Mouse (Mus musculus) spleen, adult 2 months (tissue): ENCODE data around the gene Ext2. TPM values are rescaled to one million over a fixed set of nuclear protein-coding genes. Genes with fewer than 3 reads are reported as not detected.

Experiments
- DNase-seq, 2 experiments: peaks; one replicate each; pipeline versions ENCODE4 v3.0.0 to v3.0.0-alpha.2; 2012 to 2021; ENCODE audit warnings: low spot score in 2 of 2, low read depth in 1 of 2
- H3K27ac ChIP-seq: fragments of 200-500 bp; 2 replicates; pipeline ENCODE4 v1.5.1; 2012; ENCODE audit warnings: low read length, inconsistent platforms; ENCODE audit not compliant: insufficient read depth
- H3K27me3 ChIP-seq: fragments of 200-500 bp; 2 replicates; pipeline ENCODE4 v1.6.1; 2012; ENCODE audit warnings: mild to moderate bottlenecking, moderate library complexity, low read length, inconsistent platforms; ENCODE audit not compliant: control insufficient read depth, insufficient read depth
- H3K36me3 ChIP-seq: fragments of 200-500 bp; 2 replicates; pipeline ENCODE4 v1.6.1; 2012; ENCODE audit warnings: mild to moderate bottlenecking, low read length, inconsistent platforms; ENCODE audit not compliant: control insufficient read depth, insufficient read depth
- H3K4me1 ChIP-seq: fragments of 200-500 bp; 2 replicates; pipeline ENCODE4 v1.6.1; 2011; ENCODE audit warnings: inconsistent platforms; ENCODE audit not compliant: control insufficient read depth, insufficient read depth, insufficient read length
- H3K4me3 ChIP-seq: fragments of 200-500 bp; 2 replicates; pipeline ENCODE4 v1.5.1; 2011; ENCODE audit warnings: mild to moderate bottlenecking, inconsistent platforms; ENCODE audit not compliant: insufficient read depth, insufficient read length; ENCODE audit errors: extremely low read depth
- CTCF ChIP-seq: fragments of 200-500 bp; IDR thresholded peaks from 2 replicates; pipeline ENCODE4 v1.5.1; 2011; ENCODE audit warnings: mild to moderate bottlenecking, inconsistent platforms; ENCODE audit not compliant: insufficient read depth, insufficient read length, insufficient replicate concordance; ENCODE audit errors: extremely low read depth
- POLR2A ChIP-seq: fragments of 200-500 bp; IDR thresholded peaks from 2 replicates; pipeline ENCODE4 v1.6.1; 2011; ENCODE audit warnings: low read depth, low read length, inconsistent platforms
- WGBS: fragments of 180-500 bp; shearing (Covaris S2); methylation state at CpG from one replicate; pipeline ENCODE4 v1.1.7; 2018; 5-methylcytosine and 5-hydroxymethylcytosine counted together
- polyA plus RNA-seq: library from polyadenylated mRNA; depleted of rRNA; stranded (reverse); fragments of >200 nt; gene quantifications from 2 replicates; pipeline ENCODE4 v1.2.3, GENCODE M21; 2012

The Ext2 gene
- polyA plus RNA-seq, 1 experiment, result 23.9 TPM

DNA sequence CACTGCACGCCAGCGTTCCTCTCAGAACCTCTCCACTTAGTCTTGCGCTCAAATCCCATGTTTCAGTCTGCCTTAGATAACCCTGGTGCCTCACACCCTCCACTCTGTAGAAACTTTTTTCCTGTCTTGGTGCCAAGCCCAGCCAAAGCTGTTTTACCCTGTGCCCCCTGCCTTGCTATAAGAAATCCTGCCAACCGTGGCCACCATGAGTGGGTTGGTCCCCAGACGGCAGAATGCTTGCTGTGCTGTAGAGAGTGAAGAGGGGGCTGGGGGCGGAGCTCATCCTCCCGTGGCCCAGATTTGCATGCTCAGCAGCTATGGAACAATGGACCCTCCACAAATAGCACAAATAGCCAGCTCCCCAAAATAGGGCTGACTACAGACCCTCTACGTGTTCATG, 138.7 kb downstream of the Ext2 start:
- Histone ChIP-seq H3K27ac (no peak overlapping the region), H3K4me1 (no peaks in the 10 kb centered on the region), H3K27me3 (no peaks in the 10 kb centered on the region), H3K36me3 (no peaks in the 10 kb centered on the region), H3K4me3 (no peak overlapping the region)
- no peak for DNase-seq
- 72% methylated on average over 8 of the region's 8 CpGs for WGBS
- TF ChIP-seq CTCF, result no peak
- no peak for TF ChIP-seq POLR2A

DNA sequence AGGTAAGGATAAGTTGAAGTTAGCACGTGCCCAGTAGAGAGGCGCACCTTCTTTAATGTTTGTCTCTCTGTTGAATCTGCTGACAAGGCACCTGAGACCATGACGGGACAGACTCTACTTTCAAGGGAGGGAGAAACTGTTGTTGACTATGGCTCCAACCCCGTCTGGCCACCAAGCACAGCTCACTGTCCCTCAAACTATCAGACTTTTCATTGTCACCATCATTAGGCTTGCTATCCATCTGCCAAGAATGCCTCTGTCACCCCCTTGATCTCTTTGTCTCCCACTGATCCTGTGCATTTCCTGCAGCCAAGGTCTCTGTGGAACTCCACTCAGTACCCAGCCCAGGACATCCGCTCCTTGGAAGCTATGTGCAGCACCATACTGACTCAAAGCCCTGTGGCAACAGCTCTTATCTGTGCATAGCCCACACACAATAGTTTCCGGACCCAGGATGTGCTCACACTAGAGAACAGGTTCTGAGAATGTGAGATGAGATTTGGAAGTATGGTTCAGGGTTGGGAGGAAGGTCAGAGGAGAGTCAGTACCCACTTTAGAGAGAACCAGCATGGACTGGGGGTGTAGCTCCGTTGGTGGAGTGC, 139.7 kb downstream of the Ext2 start:
- no peak overlapping the region for H3K4me3 ChIP-seq
- no peaks in the 10 kb centered on the region for H3K27me3 ChIP-seq
- no peaks in the 10 kb centered on the region for H3K36me3 ChIP-seq
- WGBS, result 72% methylated on average over 7 of the region's 7 CpGs
- H3K4me1 ChIP-seq, result no peaks in the 10 kb centered on the region
- no peak for DNase-seq
- TF ChIP-seq POLR2A (no peak), CTCF (no peak)
- no peak overlapping the region for H3K27ac ChIP-seq

DNA sequence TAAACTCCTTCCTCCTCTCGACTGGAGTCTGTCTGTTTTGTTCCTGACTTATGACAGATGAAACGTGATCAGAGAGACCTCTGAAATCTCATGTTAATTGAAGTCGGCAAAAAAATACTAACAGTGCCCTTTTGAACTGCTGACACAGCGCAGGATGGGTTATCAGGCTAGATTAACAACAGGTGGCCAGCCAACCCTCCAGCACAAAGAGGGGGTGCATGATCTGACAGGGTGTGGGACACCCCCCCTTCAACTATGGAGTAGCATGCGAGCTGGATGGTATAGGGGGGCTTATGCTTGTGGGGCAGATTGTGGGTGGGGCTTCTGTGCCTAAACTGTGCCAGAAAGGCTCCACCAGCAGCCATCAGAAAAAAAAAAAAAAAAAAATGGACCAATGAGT, 141.0 kb downstream of the Ext2 start:
- TF ChIP-seq POLR2A, result no peak
- no peak for TF ChIP-seq CTCF
- DNase-seq, result no peak
- H3K4me3 ChIP-seq, result no peak overlapping the region
- 70% methylated on average over 5 of the region's 5 CpGs for WGBS
- H3K27me3 ChIP-seq, result no peaks in the 10 kb centered on the region
- no peaks in the 10 kb centered on the region for H3K4me1 ChIP-seq
- H3K27ac ChIP-seq, result no peak overlapping the region
- no peaks in the 10 kb centered on the region for H3K36me3 ChIP-seq

DNA sequence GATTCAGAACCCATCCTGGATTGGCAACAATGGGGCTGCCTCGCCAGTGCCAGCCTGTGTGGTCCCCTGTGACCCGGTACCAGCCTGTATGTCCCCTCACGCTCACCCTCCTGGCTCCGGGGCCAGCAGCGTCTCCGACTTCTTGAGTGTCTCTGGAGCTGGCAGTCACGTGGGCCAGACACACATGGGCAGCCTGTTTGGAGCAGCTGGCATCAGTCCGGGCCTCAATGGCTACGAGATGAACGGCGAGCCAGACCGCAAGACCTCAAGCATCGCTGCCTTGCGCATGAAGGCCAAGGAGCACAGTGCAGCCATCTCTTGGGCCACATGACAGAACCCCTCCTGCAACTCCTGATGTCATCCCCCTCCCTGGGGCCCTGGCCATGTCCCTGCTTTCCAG, 145.1 kb downstream of the Ext2 start:
- no peaks in the 10 kb centered on the region for H3K36me3 ChIP-seq
- WGBS, result 91% methylated on average over 14 of the region's 14 CpGs
- DNase-seq, result no peak
- TF ChIP-seq CTCF (no peak), POLR2A (no peak)
- no peak overlapping the region for H3K27ac ChIP-seq
- H3K4me3 ChIP-seq, result no peak overlapping the region
- no peaks in the 10 kb centered on the region for H3K27me3 ChIP-seq
- no peaks in the 10 kb centered on the region for H3K4me1 ChIP-seq

DNA sequence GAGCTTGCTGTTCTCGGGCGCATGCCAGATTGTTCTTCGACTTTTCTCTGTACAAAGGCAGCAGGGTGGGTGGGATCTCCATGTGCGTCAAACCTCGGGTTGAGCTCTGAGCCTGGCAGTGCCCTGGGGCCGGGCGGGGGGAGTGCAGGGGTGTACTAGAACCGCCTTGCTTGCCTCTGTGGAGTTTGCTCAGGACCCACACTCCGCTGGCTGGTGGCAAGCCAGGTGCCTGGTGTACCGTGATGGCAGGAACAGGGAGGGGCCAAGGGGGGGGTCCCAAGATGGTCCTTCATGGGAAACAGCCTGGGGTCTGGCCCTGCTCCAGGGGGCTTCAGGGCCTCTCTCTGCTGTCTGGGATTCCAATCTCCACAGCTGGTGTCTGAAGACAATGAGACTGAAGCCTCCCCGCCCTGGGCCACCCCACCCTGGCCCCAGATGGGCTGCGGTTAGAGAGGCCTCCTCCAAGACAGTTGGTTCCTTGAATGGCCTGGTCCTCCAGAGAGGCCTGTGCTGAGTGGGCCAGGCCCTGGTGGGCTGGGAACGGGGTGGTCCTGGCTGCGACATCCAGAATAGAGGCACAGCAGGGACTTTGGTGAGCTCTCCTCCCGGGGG, 150.7 kb downstream of the Ext2 start:
- no peak for DNase-seq
- no peak overlapping the region for H3K27ac ChIP-seq
- TF ChIP-seq CTCF (no peak), POLR2A (no peak)
- H3K27me3 ChIP-seq, result no peaks in the 10 kb centered on the region
- WGBS, result 78% methylated on average over 15 of the region's 15 CpGs
- H3K4me3 ChIP-seq, result no peak overlapping the region
- no peaks in the 10 kb centered on the region for H3K36me3 ChIP-seq
- H3K4me1 ChIP-seq, result no peaks in the 10 kb centered on the region

DNA sequence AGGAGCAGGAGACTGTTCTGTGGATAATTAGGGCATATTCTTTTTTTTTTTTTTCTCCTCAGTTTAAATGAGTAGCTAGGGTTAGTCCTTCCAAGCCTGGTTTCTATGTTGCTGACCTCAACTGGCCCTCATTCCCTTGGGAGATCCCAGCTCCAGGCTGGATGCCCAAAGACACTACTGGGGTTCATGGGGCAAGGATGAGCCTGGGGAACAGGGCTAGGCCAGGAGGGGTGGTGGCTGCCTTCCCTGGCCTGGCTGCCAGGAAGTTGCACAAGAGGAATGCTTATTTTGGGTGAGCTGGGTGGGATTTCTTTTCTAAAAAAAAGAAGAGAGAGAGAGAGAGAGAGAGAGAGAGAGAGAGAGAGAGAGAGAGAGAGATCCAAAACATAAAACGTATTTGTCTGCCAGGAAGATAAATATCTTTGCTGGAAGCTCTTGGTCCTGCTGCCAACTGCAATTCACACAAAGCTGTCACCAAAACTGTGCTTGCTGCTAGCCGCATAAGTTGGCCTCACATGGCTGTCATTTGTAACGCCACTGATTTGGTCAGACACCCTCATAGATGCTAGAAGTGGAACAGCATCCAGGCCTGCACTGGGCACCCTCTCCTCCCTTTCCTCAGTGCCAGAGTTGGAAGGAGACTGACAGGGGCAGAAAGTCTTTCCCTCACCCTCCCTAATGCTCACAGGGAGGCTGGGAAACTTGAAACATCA, 156.1 kb downstream of the Ext2 start:
- Histone ChIP-seq H3K36me3 (no peaks in the 10 kb centered on the region), H3K27me3 (no peaks in the 10 kb centered on the region), H3K4me3 (no peak overlapping the region), H3K27ac (no peak overlapping the region), H3K4me1 (no peaks in the 10 kb centered on the region)
- TF ChIP-seq CTCF (no peak), POLR2A (no peak)
- DNase-seq, result no peak
- 67% methylated on average over 3 of the region's 3 CpGs for WGBS

DNA sequence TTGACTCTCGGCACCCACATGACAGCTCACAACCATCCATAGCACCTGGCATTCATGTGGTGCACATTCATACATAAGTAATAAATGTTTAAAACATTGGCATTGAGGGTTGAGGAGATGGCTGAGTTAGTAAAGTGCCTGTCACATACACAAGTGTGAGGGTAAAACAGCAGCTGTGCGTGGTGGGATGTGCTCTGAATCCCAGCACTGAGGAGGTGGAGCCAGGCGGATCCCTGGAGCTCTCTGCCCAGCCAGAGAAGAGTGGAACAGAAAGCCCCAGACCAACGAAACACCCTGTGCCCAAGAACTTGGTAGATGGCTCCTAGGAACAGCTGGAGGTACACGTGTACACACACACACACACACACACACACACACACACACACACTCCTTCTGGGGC, 156.9 kb downstream of the Ext2 start:
- Histone ChIP-seq H3K27me3 (no peaks in the 10 kb centered on the region), H3K36me3 (no peaks in the 10 kb centered on the region), H3K4me1 (no peaks in the 10 kb centered on the region), H3K27ac (no peak overlapping the region), H3K4me3 (no peak overlapping the region)
- TF ChIP-seq CTCF (no peak), POLR2A (no peak)
- WGBS, result 85% methylated on average over 5 of the region's 5 CpGs
- DNase-seq, result no peak
